8 mouse cellular contexts compared by ENCODE assay signal in the genomic region with DNA sequence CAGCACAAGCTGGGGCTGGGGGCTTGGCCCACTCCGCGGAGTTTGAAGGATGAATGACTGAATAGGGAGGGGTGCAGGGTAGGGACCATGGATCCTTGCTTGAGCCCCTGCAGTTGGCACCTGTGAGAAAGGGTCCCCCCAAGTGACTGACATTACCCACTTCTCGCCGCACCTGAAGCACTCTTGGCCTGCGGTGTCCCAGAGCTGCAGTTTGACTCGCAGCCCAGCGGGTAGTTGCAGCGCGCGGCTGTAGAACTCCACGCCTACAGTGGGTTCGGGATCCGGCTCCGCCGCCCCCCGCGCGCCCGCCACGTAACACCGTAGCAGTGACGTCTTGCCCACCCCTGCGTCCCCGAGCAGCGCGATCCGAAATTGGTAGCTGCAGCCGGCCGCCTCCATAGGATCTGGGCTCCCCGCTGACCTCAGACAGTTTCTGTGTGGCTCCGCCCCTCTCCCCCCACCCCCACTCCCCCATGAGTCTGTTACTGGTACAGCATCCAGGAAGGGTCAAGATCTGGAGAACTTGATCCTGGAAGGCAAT. TPM values are rescaled to one million over a fixed set of nuclear protein-coding genes. Genes with fewer than 3 reads are reported as not detected.
DNase-seq lines count a peak whose midpoint lies in the region; ATAC-seq and TF ChIP-seq lines count a peak whose summit lies in the region.

Rab42 (minus strand) TSS at position 447 of the 541 bp plus-strand sequence.

- no peaks in the 10 kb centered on the region for H3K36me3 ChIP-seq in limb, embryonic 10.5 days
- no peaks in the 10 kb centered on the region for H3K36me3 ChIP-seq in midbrain, embryonic 10.5 days
- H3K36me3 ChIP-seq in small intestine, adult 2 months (ENCODE audit: control insufficient read depth, insufficient read depth, low read length): no peaks in the 10 kb centered on the region

- H3K9me3 ChIP-seq in limb, embryonic 10.5 days (replicated peaks): no peaks in the 10 kb centered on the region
- no peaks in the 10 kb centered on the region for H3K9me3 ChIP-seq in midbrain, embryonic 10.5 days (replicated peaks)

- TF ChIP-seq CTCF in small intestine, adult 2 months (IDR thresholded peaks at IDR 0.05; ENCODE audit: extremely low read depth, insufficient read length, insufficient replicate concordance, low read depth, low read length): peak; percentile 20; the same call in 1 of the 2 replicates

- peak; percentile 76 for ATAC-seq in inflammation-experienced regulatory T-cells, adult 6 months

- peak within 1 kb of the TSS; percentile 38 for H3K27ac ChIP-seq in limb, embryonic 10.5 days
- peak within 1 kb of the TSS; percentile 70 for H3K27ac ChIP-seq in midbrain, embryonic 10.5 days (replicated peaks)
- H3K27ac ChIP-seq in small intestine, adult 2 months (ENCODE audit: insufficient read depth, low read depth, low read length): no peak within 1 kb of the TSS

- intact Hi-C loops in gastrocnemius, postnatal 36 days (cut with DNase I): no loop called here

- H3K4me3 ChIP-seq in limb, embryonic 10.5 days: peak within 1 kb of the TSS; percentile 54
- peak within 1 kb of the TSS; percentile 59 for H3K4me3 ChIP-seq in midbrain, embryonic 10.5 days
- peak within 1 kb of the TSS; percentile 86 for H3K4me3 ChIP-seq in small intestine, adult 2 months (ENCODE audit: low read depth, low read length)

- 2% methylated on average over 31 of the region's 31 CpGs for WGBS in limb, embryonic 10.5 days
- WGBS in midbrain, embryonic 10.5 days: 2% methylated on average over 31 of the region's 31 CpGs
- 5% methylated on average over 31 of the region's 31 CpGs for WGBS in small intestine, adult 2 months

- peak; percentile 66 to 81 for DNase-seq in adrenal gland, adult (ENCODE audit: inconsistent age in 2 of 2, low spot score in 1 of 2)
- peak; percentile 85 for DNase-seq in embryo, embryonic 11 days
- peak; percentile 27 to 36 for DNase-seq in gastrocnemius, postnatal 36 days
- peak; percentile 78 for DNase-seq in limb, embryonic 10.5 days (ENCODE audit: low spot score)
- DNase-seq in midbrain, embryonic 10.5 days (ENCODE audit: low spot score): peak; percentile 64
- no peak for DNase-seq in MN1 (ENCODE audit: low spot score)

- no peaks in the 10 kb centered on the region for H3K27me3 ChIP-seq in limb, embryonic 10.5 days (ENCODE audit: low read depth, poor library complexity, severe bottlenecking)
- H3K27me3 ChIP-seq in midbrain, embryonic 10.5 days (ENCODE audit: low read depth, poor library complexity, severe bottlenecking): no peaks in the 10 kb centered on the region
- no peaks in the 10 kb centered on the region for H3K27me3 ChIP-seq in small intestine, adult 2 months (ENCODE audit: control insufficient read depth, insufficient read depth, low read length)

- H3K4me1 ChIP-seq in limb, embryonic 10.5 days: peaks cover 14% of the 10 kb centered on the region
- H3K4me1 ChIP-seq in midbrain, embryonic 10.5 days: peaks cover 14% of the 10 kb centered on the region
- H3K4me1 ChIP-seq in small intestine, adult 2 months (ENCODE audit: control insufficient read depth, insufficient read depth, insufficient read length, low read length): peaks cover 4% of the 10 kb centered on the region; the same call in 1 of the 2 replicates

- peak; percentile 13; the same call in 1 of the 2 replicates for TF ChIP-seq POLR2A in small intestine, adult 2 months (IDR thresholded peaks at IDR 0.05; ENCODE audit: low read depth, low read length)

RNA-seq across cellular contexts. Expression of gene Rab42, which starts in this region (rescaled TPM):
- total RNA-seq in gastrocnemius, postnatal 36 days (2021): not detected
- under 1 TPM in 1 of 3 experiments, not detected in 2; 0.46 TPM for polyA plus RNA-seq in inflammation-experienced regulatory T-cells, adult 6 months (2017; shearing (Covaris generic))
- polyA plus RNA-seq in limb, embryonic 10.5 days (2016; fragmentation: Nextera tagmentation; extraction: Ambion mirVana): 0.68 and 1.4 TPM in 2 replicates
- polyA plus RNA-seq in midbrain, embryonic 10.5 days (2016; fragmentation: Nextera tagmentation; extraction: Ambion mirVana): 0.79 and 0.85 TPM in 2 replicates
- polyA plus RNA-seq in small intestine, adult 2 months (2012; rRNA removed): 0.70 and 0.98 TPM in 2 replicates

Comparison
In these comparisons a context has a peak if more than half of its experiments do, and no peak if none do; other contexts are left out.
1. Peak in DNase-seq in gastrocnemius, postnatal 36 days; RNA of the gene not detected or under 1 TPM.
2. Peak in ATAC-seq in inflammation-experienced regulatory T-cells, adult 6 months; RNA of the gene not detected or under 1 TPM.
3. Peak in DNase-seq, H3K4me3 ChIP-seq and H3K27ac ChIP-seq in midbrain, embryonic 10.5 days; RNA of the gene not detected or under 1 TPM.